Mouse (Mus musculus) liver, adult 2 months (tissue): ENCODE results near the gene Il17rb.

ENCODE experiments used
- CTCF ChIP-seq: fragments of 200-500 bp; IDR thresholded peaks from 2 replicates; pipeline ENCODE4 v1.5.1; 2011; ENCODE audit warnings: low read depth, low read length, control low read depth
- POLR2A ChIP-seq: fragments of 200-500 bp; IDR thresholded peaks from 2 replicates; pipeline ENCODE4 v1.6.1; 2011; ENCODE audit warnings: low read length, control low read depth; ENCODE audit not compliant: insufficient read depth; ENCODE audit errors: extremely low read depth

DNA sequence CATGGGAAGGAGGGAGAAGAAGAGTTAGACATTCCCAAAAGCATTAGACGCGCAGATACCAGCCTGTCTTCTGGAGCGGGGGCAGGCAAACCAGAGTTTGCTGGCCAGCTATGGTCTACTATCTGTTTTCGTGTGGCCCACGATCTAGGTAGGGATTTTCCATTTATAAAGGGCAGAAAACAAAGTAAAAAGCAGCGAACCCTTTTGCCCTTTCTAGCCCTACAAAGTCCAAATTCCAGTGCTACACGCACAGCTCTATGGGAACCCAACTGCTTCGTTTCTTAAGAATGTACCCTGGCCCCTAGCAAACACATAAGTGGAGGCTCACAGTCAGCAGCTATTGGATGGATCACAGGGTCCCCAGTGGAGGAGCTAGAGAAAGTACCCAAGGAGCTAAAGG is 41.6 kb upstream of the Il17rb start:
- TF ChIP-seq POLR2A (no peak), CTCF (no peak)
